Mouse (Mus musculus) hindbrain, embryonic 13.5 days (tissue): ENCODE measurements around the gene Tmem184a. TPM values are rescaled to one million over a fixed set of nuclear protein-coding genes. Genes with fewer than 3 reads are reported as not detected.

ENCODE experiments used
- ATAC-seq: fragments of 200-750 bp; cut with Nextera tagmentation; 2 replicates; pipeline ENCODE4 v1.8.0; 2017; ENCODE audit warnings: moderate TSS enrichment; ENCODE audit not compliant: low FRiP score
- H3K27ac ChIP-seq: fragments of 300-500 bp; sonication (generic); 2 replicates; pipeline ENCODE4 v1.5.1; 2015; ENCODE audit warnings: inconsistent platforms, mild to moderate bottlenecking, moderate library complexity
- H3K27me3 ChIP-seq: fragments of 300-500 bp; sonication (generic); 2 replicates; pipeline ENCODE4 v1.6.1; 2015; ENCODE audit warnings: mild to moderate bottlenecking, inconsistent platforms
- H3K36me3 ChIP-seq: fragments of 300-500 bp; sonication (generic); 2 replicates; pipeline ENCODE4 v1.6.1; 2015; ENCODE audit warnings: mild to moderate bottlenecking, inconsistent platforms
- H3K4me1 ChIP-seq: fragments of 300-500 bp; sonication (generic); replicated peaks from 2 replicates; pipeline ENCODE4 v1.6.1; 2015; ENCODE audit warnings: inconsistent platforms
- H3K4me2 ChIP-seq: fragments of 300-500 bp; sonication (generic); 2 replicates; pipeline ENCODE4 v1.6.1; 2015; ENCODE audit warnings: inconsistent platforms, mild to moderate bottlenecking, moderate library complexity
- H3K4me3 ChIP-seq: fragments of 300-500 bp; sonication (generic); 2 replicates; pipeline ENCODE4 v1.5.1; 2015; ENCODE audit warnings: mild to moderate bottlenecking, inconsistent platforms
- H3K9ac ChIP-seq: fragments of 300-500 bp; sonication (generic); 2 replicates; pipeline ENCODE4 v1.6.1; 2015; ENCODE audit warnings: mild to moderate bottlenecking, inconsistent platforms
- H3K9me3 ChIP-seq: fragments of 300-500 bp; sonication (generic); 2 replicates; pipeline ENCODE4 v1.6.1; 2016; ENCODE audit warnings: inconsistent platforms
- WGBS: fragments of 180-500 bp; shearing (Covaris S2); methylation state at CpG from one replicate; pipeline ENCODE4 v1.1.7; 2015; 5-methylcytosine and 5-hydroxymethylcytosine counted together
- polyA plus RNA-seq: library from polyadenylated mRNA; unstranded; fragments of >200 nt; fragmentation: Nextera tagmentation; extraction: Ambion mirVana; gene quantifications from 2 replicates; pipeline ENCODE4 v1.2.1, GENCODE M21; 2015

Gene Tmem184a
- polyA plus RNA-seq, 1 experiment from 2014 or later = 0.12 TPM

DNA sequence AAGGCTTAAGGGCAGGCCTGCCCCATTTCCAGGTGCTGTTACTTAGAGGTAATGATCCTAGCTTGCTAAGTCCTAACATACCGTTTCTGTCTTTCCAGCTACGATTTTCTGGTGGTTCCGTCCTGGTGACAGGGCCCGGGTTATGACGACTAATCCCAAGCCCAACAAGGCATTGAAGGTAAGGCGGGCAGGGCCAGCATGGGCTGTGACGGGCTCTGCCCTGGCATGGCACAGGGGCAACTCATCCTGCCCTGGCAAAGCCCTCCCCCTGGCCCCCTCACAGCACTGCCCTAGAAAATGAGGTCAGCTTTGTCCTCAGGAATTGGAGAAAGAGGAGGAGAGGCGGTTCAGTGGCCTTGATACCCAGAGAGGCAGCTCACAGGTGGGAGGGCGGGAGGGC lies 20.7 kb downstream of the Tmem184a start:
- peaks cover 58% of the 10 kb centered on the region for H3K4me1 ChIP-seq
- H3K27ac ChIP-seq = peak overlapping the region; percentile 97
- peaks cover 25% of the 10 kb centered on the region for H3K36me3 ChIP-seq
- no peaks in the 10 kb centered on the region for H3K9me3 ChIP-seq
- peak overlapping the region; percentile 75 for H3K4me2 ChIP-seq
- 88% methylated on average over 9 of the region's 9 CpGs for WGBS
- peaks cover 35% of the 10 kb centered on the region for H3K27me3 ChIP-seq
- no peak overlapping the region for H3K4me3 ChIP-seq
- ATAC-seq = no peak
- 0 out of 2 replicates have a peak overlapping the region, but pooled peaks have one; percentile 51 for H3K9ac ChIP-seq

DNA sequence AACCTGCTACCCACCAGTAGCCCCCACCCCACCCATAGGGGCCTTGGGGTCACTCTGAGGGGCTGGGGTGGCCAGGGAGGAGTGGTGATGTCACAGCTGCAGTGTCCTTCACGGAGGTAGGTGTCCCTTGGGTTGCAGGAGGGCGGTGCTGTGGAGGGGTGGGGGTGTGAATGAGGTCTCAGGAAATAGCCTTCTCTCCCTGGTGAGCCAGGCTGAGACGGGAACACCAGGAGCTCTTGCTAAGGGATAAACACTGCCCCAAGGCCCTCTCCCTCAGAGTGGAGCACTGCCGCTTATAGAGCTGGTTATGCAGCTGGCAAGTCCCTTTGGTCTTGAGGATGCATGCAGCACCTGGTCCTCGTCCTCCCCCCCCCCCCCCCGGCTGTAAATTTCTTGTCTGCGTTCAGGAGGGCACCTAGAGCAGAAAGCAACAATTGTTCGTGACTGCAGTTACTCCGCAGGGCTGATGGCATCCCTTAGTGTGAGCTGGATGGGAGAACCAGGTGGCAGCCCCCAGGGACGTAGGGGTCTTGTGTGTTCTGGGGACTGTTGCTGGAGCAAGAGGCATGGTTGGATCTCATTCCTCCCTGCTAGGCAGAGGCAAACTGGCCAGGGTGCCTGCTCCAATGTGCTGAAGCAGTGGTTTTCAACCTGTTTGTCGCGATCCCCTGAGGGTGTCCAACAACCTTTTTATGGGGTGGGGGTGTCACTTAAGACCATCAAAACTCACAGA lies 21.4 kb downstream of the Tmem184a start:
- Histone ChIP-seq H3K4me1 (peaks cover 51% of the 10 kb centered on the region), H3K27ac (peak overlapping the region; percentile 97), H3K9me3 (no peaks in the 10 kb centered on the region), H3K4me3 (peak overlapping the region; percentile 39), H3K27me3 (peaks cover 40% of the 10 kb centered on the region), H3K4me2 (peak overlapping the region; percentile 75), H3K36me3 (peaks cover 25% of the 10 kb centered on the region), H3K9ac (peak overlapping the region; percentile 70)
- ATAC-seq = peak; percentile 46; the same call in 1 of the 2 replicates
- WGBS = 26% methylated on average over 12 of the region's 12 CpGs

DNA sequence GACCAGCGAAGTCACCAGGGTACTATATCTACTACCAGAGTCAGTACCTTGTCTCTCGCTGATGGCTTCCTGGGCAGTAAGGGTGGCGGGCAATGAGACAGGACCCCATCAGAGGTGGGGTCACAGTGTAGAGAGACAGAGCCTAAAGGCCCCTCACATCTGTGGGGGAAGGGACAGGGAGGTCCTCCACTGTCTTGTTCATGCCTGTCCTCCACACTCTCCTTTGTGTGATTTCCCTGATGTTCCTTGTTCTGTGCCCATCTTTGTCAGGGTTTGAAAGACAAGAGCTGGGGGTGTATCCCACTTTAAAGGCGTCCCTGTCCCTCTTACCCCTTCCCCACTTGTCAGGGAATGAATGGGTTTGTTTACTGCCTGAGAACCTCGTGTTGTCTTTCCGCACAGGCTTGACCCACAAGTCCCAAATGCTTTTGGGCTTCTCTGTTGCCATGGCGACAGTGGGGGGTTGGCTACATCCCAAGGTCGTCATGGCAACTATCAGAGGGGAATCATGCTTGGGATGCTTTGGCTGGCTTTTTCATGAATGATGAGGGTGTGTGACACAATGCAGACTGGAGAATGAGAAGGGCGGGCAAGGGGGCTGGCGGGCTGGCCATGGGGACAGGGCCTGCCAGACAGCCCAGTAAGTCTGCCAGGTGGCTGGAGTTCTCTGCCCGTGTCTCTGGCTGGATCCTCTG lies 22.1 kb downstream of the Tmem184a start:
- H3K9me3 ChIP-seq = no peaks in the 10 kb centered on the region
- ATAC-seq = peak; percentile 89
- H3K27me3 ChIP-seq = peaks cover 42% of the 10 kb centered on the region
- H3K4me2 ChIP-seq = peak overlapping the region; percentile 75
- H3K9ac ChIP-seq = peak overlapping the region; percentile 70
- peak overlapping the region; percentile 39 for H3K4me3 ChIP-seq
- H3K4me1 ChIP-seq = peaks cover 58% of the 10 kb centered on the region
- peaks cover 25% of the 10 kb centered on the region for H3K36me3 ChIP-seq
- 10% methylated on average over 11 of the region's 11 CpGs for WGBS
- peak overlapping the region; percentile 97 for H3K27ac ChIP-seq

DNA sequence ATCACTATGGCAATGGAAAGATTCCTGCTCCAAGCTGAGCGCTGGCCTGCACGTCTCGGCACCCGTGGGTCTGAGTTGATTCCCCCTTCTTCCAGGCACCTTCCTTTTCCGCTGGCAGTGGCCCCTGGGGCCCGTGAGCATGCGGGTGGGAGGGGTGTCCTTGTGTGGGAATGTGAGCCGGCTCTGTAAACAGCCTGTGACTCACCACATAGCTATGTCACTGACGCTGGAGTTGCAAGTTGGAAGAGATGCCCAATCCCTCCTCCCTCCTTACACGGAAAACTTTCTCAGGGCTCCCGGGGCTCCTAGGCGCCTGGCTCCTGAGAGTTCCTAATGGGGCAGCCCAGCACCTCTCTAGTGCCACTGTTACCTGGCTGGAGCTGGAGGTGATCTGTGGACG lies 22.8 kb downstream of the Tmem184a start:
- Histone ChIP-seq H3K9ac (0 out of 2 replicates have a peak overlapping the region, but pooled peaks have one; percentile 35), H3K27me3 (peaks cover 44% of the 10 kb centered on the region), H3K4me1 (peaks cover 65% of the 10 kb centered on the region), H3K4me2 (peak overlapping the region; percentile 75), H3K36me3 (peaks cover 23% of the 10 kb centered on the region), H3K9me3 (no peaks in the 10 kb centered on the region), H3K4me3 (peak overlapping the region; percentile 5; the same call in 1 of the 2 replicates), H3K27ac (peak overlapping the region; percentile 97)
- peak; percentile 24 for ATAC-seq
- 13% methylated on average over 13 of the region's 13 CpGs for WGBS

DNA sequence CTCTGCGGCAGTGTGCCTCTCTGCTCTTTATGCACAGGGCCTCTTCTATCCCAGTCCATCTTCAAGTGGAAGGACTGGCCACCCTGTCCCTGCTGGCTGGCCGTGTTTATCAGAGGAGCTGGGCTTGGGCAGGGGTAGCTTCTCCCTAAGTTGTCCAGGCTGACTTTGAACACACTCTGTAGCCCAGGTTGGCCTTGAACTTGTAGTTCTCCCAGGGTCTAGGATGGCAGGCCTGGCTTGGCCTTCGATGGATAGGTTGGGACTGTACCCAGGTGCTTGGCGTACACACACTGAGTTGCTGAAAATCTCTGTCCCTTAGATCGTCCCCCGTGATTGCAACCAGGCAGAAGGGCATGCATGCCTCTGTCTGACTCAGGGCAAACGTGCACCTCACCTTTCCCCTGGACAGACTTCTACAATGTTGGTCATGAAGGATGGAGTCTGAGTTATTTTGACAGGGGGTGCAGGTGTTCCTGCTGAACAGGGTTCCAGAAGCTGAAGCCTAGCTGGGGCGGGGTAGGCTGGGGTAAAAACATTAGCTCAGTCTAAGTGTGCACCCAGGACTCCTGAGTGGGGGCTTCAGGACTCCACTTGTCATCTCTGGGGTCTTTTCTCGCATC lies 23.6 kb downstream of the Tmem184a start:
- Histone ChIP-seq H3K4me1 (peaks cover 70% of the 10 kb centered on the region), H3K4me2 (no peak overlapping the region), H3K36me3 (peaks cover 17% of the 10 kb centered on the region), H3K27ac (peak overlapping the region; percentile 97; the same call in 1 of the 2 replicates), H3K27me3 (peaks cover 43% of the 10 kb centered on the region), H3K4me3 (no peak overlapping the region), H3K9me3 (no peaks in the 10 kb centered on the region), H3K9ac (no peak overlapping the region)
- WGBS = 79% methylated on average over 9 of the region's 9 CpGs
- ATAC-seq = no peak

DNA sequence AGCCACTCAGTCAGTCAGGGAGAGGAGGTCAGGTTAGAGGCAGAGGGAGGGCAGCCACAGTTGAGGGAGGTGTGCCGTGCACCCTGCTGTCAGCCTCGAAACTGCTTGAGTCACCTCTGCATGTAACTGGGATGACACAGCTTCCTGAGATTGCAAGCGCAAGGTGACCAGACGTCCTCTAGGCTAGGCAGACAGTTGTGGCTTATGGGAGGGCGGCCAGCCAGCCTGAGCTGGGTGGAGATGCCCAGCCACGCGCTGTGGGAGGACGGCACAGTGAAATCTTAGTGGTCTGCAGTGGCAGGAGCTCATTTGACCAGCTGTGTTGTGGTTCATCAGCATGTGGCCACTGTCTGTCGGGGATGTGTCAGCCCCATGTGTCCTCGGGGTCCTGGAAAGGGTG lies 24.8 kb downstream of the Tmem184a start:
- peaks cover 33% of the 10 kb centered on the region for H3K27me3 ChIP-seq
- H3K4me3 ChIP-seq = no peak overlapping the region
- no peak overlapping the region for H3K4me2 ChIP-seq
- H3K9me3 ChIP-seq = no peaks in the 10 kb centered on the region
- H3K36me3 ChIP-seq = peaks cover 5% of the 10 kb centered on the region
- H3K9ac ChIP-seq = 0 out of 2 replicates have a peak overlapping the region, but pooled peaks have one; percentile 3
- 80% methylated on average over 10 of the region's 10 CpGs for WGBS
- ATAC-seq = no peak
- H3K4me1 ChIP-seq = peaks cover 74% of the 10 kb centered on the region
- no peak overlapping the region for H3K27ac ChIP-seq

DNA sequence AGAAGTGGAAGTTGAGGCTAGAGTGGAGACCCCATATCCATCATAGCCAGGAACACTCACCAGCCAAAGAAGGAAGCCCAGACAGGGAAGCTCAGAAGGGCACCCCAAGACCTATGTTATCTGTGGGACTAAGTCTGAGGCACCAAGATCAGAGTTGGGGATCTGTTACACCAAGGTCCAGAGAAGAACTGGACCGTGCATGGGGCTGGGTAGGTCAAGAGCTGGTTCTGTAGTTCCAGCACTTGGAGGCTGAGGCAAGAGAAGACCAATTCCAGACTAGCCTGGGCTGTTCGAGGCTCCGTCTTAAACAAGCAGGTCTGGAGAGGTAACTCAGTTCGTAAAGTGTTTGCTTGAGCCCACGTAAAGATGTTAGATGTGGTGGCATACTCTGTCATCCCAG lies 25.6 kb downstream of the Tmem184a start:
- WGBS = 91% methylated on average over 5 of the region's 5 CpGs
- Histone ChIP-seq H3K9me3 (no peaks in the 10 kb centered on the region), H3K36me3 (no peaks in the 10 kb centered on the region), H3K4me1 (peaks cover 68% of the 10 kb centered on the region), H3K4me3 (no peak overlapping the region), H3K4me2 (no peak overlapping the region), H3K27ac (no peak overlapping the region), H3K27me3 (peaks cover 27% of the 10 kb centered on the region), H3K9ac (no peak overlapping the region)
- no peak for ATAC-seq

DNA sequence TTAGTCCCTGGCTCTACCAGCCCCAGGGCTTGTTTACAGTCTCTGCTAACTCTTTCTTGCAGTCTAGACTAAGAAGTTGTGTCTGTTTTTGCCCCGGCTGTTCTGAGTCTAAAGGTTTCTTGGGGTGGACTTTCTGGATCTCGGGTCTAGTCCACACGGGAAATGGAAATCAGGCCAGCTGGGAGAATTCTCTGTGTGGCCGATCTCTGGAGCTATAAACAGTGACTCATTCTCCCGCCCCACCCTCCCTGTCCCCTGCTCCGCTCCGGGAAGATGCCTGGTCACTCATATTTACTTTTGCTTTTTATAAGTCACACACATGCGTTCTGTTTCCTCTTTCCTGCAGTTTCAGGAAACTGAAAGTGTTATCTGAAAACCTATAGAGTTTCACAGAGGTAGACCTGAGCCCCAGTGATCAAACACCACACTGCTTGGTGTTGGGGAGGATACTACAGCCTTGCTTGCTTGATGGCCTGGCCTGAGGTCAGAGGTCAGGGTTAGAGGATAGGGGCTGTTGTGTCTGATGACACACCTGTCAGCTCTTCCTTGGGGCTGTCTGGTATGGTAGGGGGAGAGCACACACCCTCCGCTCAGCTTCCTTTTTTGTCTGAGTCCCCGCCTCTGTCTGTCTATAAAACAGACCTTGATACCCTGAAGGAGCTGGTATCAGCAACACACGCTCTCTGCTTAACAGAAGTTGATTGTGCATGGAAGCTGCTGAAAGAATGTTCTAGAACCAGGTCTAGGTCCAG lies 26.2 kb downstream of the Tmem184a start:
- Histone ChIP-seq H3K4me1 (peaks cover 62% of the 10 kb centered on the region), H3K27me3 (peaks cover 27% of the 10 kb centered on the region), H3K36me3 (no peaks in the 10 kb centered on the region), H3K9ac (peak overlapping the region; percentile 49), H3K4me2 (peak overlapping the region; percentile 100; the same call in 1 of the 2 replicates), H3K9me3 (no peaks in the 10 kb centered on the region), H3K27ac (peak overlapping the region; percentile 30; the same call in 1 of the 2 replicates), H3K4me3 (0 out of 2 replicates have a peak overlapping the region, but pooled peaks have one; percentile 8)
- no peak for ATAC-seq
- 69% methylated on average over 11 of the region's 11 CpGs for whole genome bisulfite sequencing

DNA sequence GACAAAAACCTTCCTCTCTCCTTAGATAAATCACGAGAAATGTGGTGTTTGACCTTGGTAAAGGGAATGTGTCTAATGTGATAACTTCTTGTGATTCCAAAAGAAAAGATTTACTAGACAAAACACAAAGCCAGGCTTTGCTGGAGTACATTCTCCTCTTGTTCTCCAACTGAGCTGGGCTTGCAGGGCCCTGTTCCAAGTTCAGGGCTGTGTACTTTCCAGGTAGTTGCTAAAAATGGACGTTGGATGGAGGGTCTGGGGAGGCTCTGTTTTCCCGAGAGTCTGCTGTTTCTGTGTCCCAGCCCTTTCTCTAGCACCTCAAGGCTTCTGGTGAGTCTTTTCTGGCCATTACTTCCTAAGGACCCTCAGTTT lies 26.8 kb downstream of the Tmem184a start:
- H3K27me3 ChIP-seq = peaks cover 27% of the 10 kb centered on the region
- no peak for ATAC-seq
- peak overlapping the region; percentile 30; the same call in 1 of the 2 replicates for H3K27ac ChIP-seq
- H3K4me2 ChIP-seq = peak overlapping the region; percentile 100
- peak overlapping the region; percentile 82; the same call in 1 of the 2 replicates for H3K4me3 ChIP-seq
- H3K9me3 ChIP-seq = no peaks in the 10 kb centered on the region
- H3K4me1 ChIP-seq = peaks cover 56% of the 10 kb centered on the region
- H3K36me3 ChIP-seq = no peaks in the 10 kb centered on the region
- peak overlapping the region; percentile 49 for H3K9ac ChIP-seq
- WGBS = 69% methylated on average over 3 of the region's 3 CpGs

DNA sequence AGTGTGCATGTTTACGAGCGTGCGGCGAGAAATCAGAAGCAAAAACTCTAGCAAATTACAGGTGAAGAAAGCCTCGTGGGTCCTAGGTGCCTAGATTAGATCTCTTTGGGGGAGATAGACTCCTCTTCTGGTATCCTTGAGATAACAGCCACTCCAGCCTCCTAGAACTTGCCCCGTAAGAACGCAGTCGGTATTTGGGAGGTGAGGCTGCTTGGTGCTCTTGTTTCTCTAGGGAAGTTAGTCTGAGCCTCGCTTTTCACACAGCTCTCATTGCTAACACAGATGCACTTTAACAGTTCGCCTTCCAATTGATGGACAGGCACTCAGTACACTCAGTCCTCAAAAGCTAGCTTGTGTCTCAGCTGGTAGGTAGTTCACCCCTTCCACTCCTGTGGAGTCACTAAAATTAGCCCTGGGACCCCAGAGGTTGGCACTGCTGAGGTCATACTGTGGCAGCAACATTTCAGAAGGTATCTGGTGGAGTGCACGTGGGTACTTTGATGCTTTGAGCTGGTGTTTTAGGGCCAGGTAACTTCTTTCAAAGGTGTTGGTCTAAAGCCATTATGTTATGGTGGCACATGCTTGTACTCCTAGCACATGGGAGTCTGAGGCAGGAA lies 27.4 kb downstream of the Tmem184a start:
- Histone ChIP-seq H3K9me3 (no peaks in the 10 kb centered on the region), H3K27me3 (peaks cover 27% of the 10 kb centered on the region), H3K9ac (peak overlapping the region; percentile 84), H3K27ac (no peak overlapping the region), H3K4me1 (peaks cover 49% of the 10 kb centered on the region), H3K36me3 (no peaks in the 10 kb centered on the region), H3K4me3 (peak overlapping the region; percentile 82), H3K4me2 (peak overlapping the region; percentile 100)
- ATAC-seq = no peak
- WGBS = 21% methylated on average over 11 of the region's 11 CpGs
